Mouse (Mus musculus) cerebellum, adult 2 months (tissue): Measurements from ENCODE around the gene Edn1.

Experiments used
- CTCF ChIP-seq: fragments of 200-500 bp; IDR thresholded peaks from 2 replicates; pipeline ENCODE4 v1.5.1; 2011; ENCODE audit warnings: low read depth, mild to moderate bottlenecking, control low read depth, low read length, moderate library complexity, borderline replicate concordance; ENCODE audit not compliant: insufficient read depth
- POLR2A ChIP-seq: fragments of 200-500 bp; IDR thresholded peaks from 2 replicates; pipeline ENCODE4 v1.6.1; 2011; ENCODE audit warnings: low read length, control low read depth, borderline replicate concordance; ENCODE audit not compliant: insufficient read depth

GRCm38 (mm10) chr13:42345439-42345838, 44.2 kb downstream of the Edn1 start:
- TF ChIP-seq CTCF: no peak
- TF ChIP-seq POLR2A: no peak
